Mouse (Mus musculus) heart, embryonic 12.5 days (tissue): ENCODE measurements around the gene Rnf8. TPM values are rescaled to one million over a fixed set of nuclear protein-coding genes. Genes with fewer than 3 reads are reported as not detected.

ENCODE experiments used
- ATAC-seq: fragments of 200-750 bp; cut with Nextera tagmentation; 2 replicates; pipeline ENCODE4 v1.8.0; 2017; ENCODE audit warnings: moderate TSS enrichment, moderate library complexity; ENCODE audit not compliant: insufficient number of reproducible peaks, low FRiP score
- H3K27ac ChIP-seq: fragments of 300-500 bp; sonication (generic); 2 replicates; pipeline ENCODE4 v1.5.1; 2016; ENCODE audit warnings: mild to moderate bottlenecking, moderate library complexity; ENCODE audit not compliant: poor library complexity, severe bottlenecking
- H3K27me3 ChIP-seq: fragments of 300-500 bp; sonication (generic); replicated peaks from 2 replicates; pipeline ENCODE4 v1.6.1; 2016; ENCODE audit warnings: mild to moderate bottlenecking, moderate library complexity
- H3K36me3 ChIP-seq: fragments of 300-500 bp; sonication (generic); 2 replicates; pipeline ENCODE4 v1.6.1; 2016; ENCODE audit warnings: mild to moderate bottlenecking, moderate library complexity
- H3K4me1 ChIP-seq: fragments of 300-500 bp; sonication (generic); replicated peaks from 2 replicates; pipeline ENCODE4 v1.6.1; 2016; ENCODE audit warnings: mild to moderate bottlenecking
- H3K4me2 ChIP-seq: fragments of 300-500 bp; sonication (generic); 2 replicates; pipeline ENCODE4 v1.6.1; 2016; ENCODE audit warnings: mild to moderate bottlenecking, moderate library complexity
- H3K4me3 ChIP-seq: fragments of 300-500 bp; sonication (generic); 2 replicates; pipeline ENCODE4 v1.5.1; 2016; ENCODE audit warnings: mild to moderate bottlenecking
- H3K9ac ChIP-seq: fragments of 300-500 bp; sonication (generic); 2 replicates; pipeline ENCODE4 v1.6.1; 2016; ENCODE audit warnings: mild to moderate bottlenecking, moderate library complexity
- H3K9me3 ChIP-seq: fragments of 300-500 bp; sonication (generic); replicated peaks from 2 replicates; pipeline ENCODE4 v1.6.1; 2016; ENCODE audit warnings: mild to moderate bottlenecking, moderate library complexity
- WGBS: fragments of 180-500 bp; shearing (Covaris S2); methylation state at CpG from one replicate; pipeline ENCODE4 v1.1.7; 2016; 5-methylcytosine and 5-hydroxymethylcytosine counted together
- polyA plus RNA-seq: library from polyadenylated mRNA; unstranded; fragments of >200 nt; fragmentation: Nextera tagmentation; extraction: Ambion mirVana; gene quantifications from 2 replicates; pipeline ENCODE4 v1.2.1, GENCODE M21; 2016

Gene Rnf8
- polyA plus RNA-seq, 1 experiment from 2014 or later = 52.2 TPM

GRCm38 (mm10) chr17:29660076-29660761, 45.6 kb downstream of the Rnf8 start, which contains the start of gene Cmtr1:
Gene Cmtr1 (plus strand): TSS chr17:29660595.
- H3K36me3 ChIP-seq = peaks cover 22% of the 10 kb centered on the region
- H3K4me1 ChIP-seq = peaks cover 16% of the 10 kb centered on the region; the same call in 1 of the 2 replicates
- peak within 1 kb of the TSS; percentile 79 for H3K4me2 ChIP-seq
- WGBS = 1% methylated on average over 41 of the region's 41 CpGs
- ATAC-seq = peak; percentile 97
- peak within 1 kb of the TSS; percentile 94 for H3K27ac ChIP-seq
- H3K9ac ChIP-seq = peak within 1 kb of the TSS; percentile 96
- no peaks in the 10 kb centered on the region for H3K9me3 ChIP-seq
- peak within 1 kb of the TSS; percentile 87 for H3K4me3 ChIP-seq
- no peaks in the 10 kb centered on the region for H3K27me3 ChIP-seq

GRCm38 (mm10) chr17:29660762-29661391, 46.3 kb downstream of the Rnf8 start:
- peak overlapping the region; percentile 94 for H3K27ac ChIP-seq
- H3K36me3 ChIP-seq = peaks cover 27% of the 10 kb centered on the region
- peak; percentile 63 for ATAC-seq
- under 1% methylated on average over 40 of the region's 41 CpGs for WGBS
- peak overlapping the region; percentile 96 for H3K9ac ChIP-seq
- peak overlapping the region; percentile 87 for H3K4me3 ChIP-seq
- H3K27me3 ChIP-seq = no peaks in the 10 kb centered on the region
- H3K4me2 ChIP-seq = peak overlapping the region; percentile 79
- H3K9me3 ChIP-seq = no peaks in the 10 kb centered on the region
- H3K4me1 ChIP-seq = peaks cover 16% of the 10 kb centered on the region; the same call in 1 of the 2 replicates

- WGBS = 93% methylated on average over 6 of the region's 6 CpGs
These were observed 47.6 kb downstream of the Rnf8 start for GRCm38 (mm10) chr17:29662145-29662544.

GRCm38 (mm10) chr17:29668051-29668986, 53.7 kb downstream of the Rnf8 start:
- H3K36me3 ChIP-seq = peaks cover 68% of the 10 kb centered on the region

More at GRCm38 (mm10) chr17:29662145-29662544, 47.6 kb downstream of the Rnf8 start:
- Histone ChIP-seq H3K4me1 (peaks cover 16% of the 10 kb centered on the region; the same call in 1 of the 2 replicates), H3K4me3 (no peak overlapping the region), H3K27ac (no peak overlapping the region), H3K9me3 (no peaks in the 10 kb centered on the region), H3K9ac (no peak overlapping the region), H3K4me2 (no peak overlapping the region), H3K27me3 (no peaks in the 10 kb centered on the region), H3K36me3 (peaks cover 38% of the 10 kb centered on the region)
- no peak for ATAC-seq

GRCm38 (mm10) chr17:29669030-29669429, 54.4 kb downstream of the Rnf8 start:
- H3K36me3 ChIP-seq = peaks cover 66% of the 10 kb centered on the region

More at GRCm38 (mm10) chr17:29668051-29668986, 53.7 kb downstream of the Rnf8 start:
- Histone ChIP-seq H3K27me3 (no peaks in the 10 kb centered on the region), H3K4me2 (no peak overlapping the region), H3K9ac (no peak overlapping the region; the same call in 1 of the 2 replicates), H3K9me3 (no peaks in the 10 kb centered on the region), H3K27ac (no peak overlapping the region), H3K4me1 (peaks cover 9% of the 10 kb centered on the region), H3K4me3 (no peak overlapping the region)
- 80% methylated on average over 10 of the region's 10 CpGs for WGBS
- no peak for ATAC-seq

GRCm38 (mm10) chr17:29669936-29670335, 55.3 kb downstream of the Rnf8 start:
- peaks cover 9% of the 10 kb centered on the region for H3K4me1 ChIP-seq
- H3K4me3 ChIP-seq = no peak overlapping the region
- H3K4me2 ChIP-seq = no peak overlapping the region
- ATAC-seq = peak; percentile 72; the same call in 1 of the 2 replicates
- no peaks in the 10 kb centered on the region for H3K27me3 ChIP-seq
- H3K9ac ChIP-seq = no peak overlapping the region
- peaks cover 67% of the 10 kb centered on the region for H3K36me3 ChIP-seq
- no peaks in the 10 kb centered on the region for H3K9me3 ChIP-seq
- H3K27ac ChIP-seq = no peak overlapping the region

More at GRCm38 (mm10) chr17:29669030-29669429, 54.4 kb downstream of the Rnf8 start:
- H3K9ac ChIP-seq = no peak overlapping the region
- ATAC-seq = no peak
- 87% methylated on average over 4 of the region's 4 CpGs for WGBS
- no peaks in the 10 kb centered on the region for H3K27me3 ChIP-seq
- no peaks in the 10 kb centered on the region for H3K9me3 ChIP-seq
- H3K27ac ChIP-seq = no peak overlapping the region
- peaks cover 9% of the 10 kb centered on the region for H3K4me1 ChIP-seq
- H3K4me3 ChIP-seq = no peak overlapping the region
- no peak overlapping the region for H3K4me2 ChIP-seq

- Histone ChIP-seq H3K27me3 (no peaks in the 10 kb centered on the region), H3K4me1 (peaks cover 9% of the 10 kb centered on the region), H3K4me3 (no peak overlapping the region), H3K9ac (no peak overlapping the region), H3K4me2 (no peak overlapping the region), H3K9me3 (no peaks in the 10 kb centered on the region), H3K27ac (no peak overlapping the region), H3K36me3 (peaks cover 70% of the 10 kb centered on the region)
- no peak for ATAC-seq
- WGBS = 93% methylated on average over 2 of the region's 2 CpGs
These were observed 56.4 kb downstream of the Rnf8 start for GRCm38 (mm10) chr17:29671021-29671420.

GRCm38 (mm10) chr17:29673325-29673724, 58.7 kb downstream of the Rnf8 start:
- no peak overlapping the region for H3K4me3 ChIP-seq
- peaks cover 6% of the 10 kb centered on the region for H3K4me1 ChIP-seq
- H3K4me2 ChIP-seq = no peak overlapping the region
- WGBS = 94% methylated on average over 4 of the region's 4 CpGs
- H3K9ac ChIP-seq = no peak overlapping the region
- peaks cover 74% of the 10 kb centered on the region for H3K36me3 ChIP-seq
- ATAC-seq = no peak
- no peaks in the 10 kb centered on the region for H3K27me3 ChIP-seq
- no peaks in the 10 kb centered on the region for H3K9me3 ChIP-seq
- no peak overlapping the region for H3K27ac ChIP-seq

GRCm38 (mm10) chr17:29678526-29678925, 63.9 kb downstream of the Rnf8 start:
- H3K9me3 ChIP-seq = no peaks in the 10 kb centered on the region
- 84% methylated on average over 8 of the region's 8 CpGs for WGBS
- H3K27me3 ChIP-seq = no peaks in the 10 kb centered on the region
- H3K36me3 ChIP-seq = peaks cover 93% of the 10 kb centered on the region
- H3K4me1 ChIP-seq = peaks cover 14% of the 10 kb centered on the region
- no peak overlapping the region for H3K4me3 ChIP-seq
- H3K27ac ChIP-seq = no peak overlapping the region
- no peak for ATAC-seq
- no peak overlapping the region for H3K4me2 ChIP-seq
- no peak overlapping the region for H3K9ac ChIP-seq

GRCm38 (mm10) chr17:29679038-29679767, 64.6 kb downstream of the Rnf8 start:
- H3K36me3 ChIP-seq = peaks cover 95% of the 10 kb centered on the region
- H3K27ac ChIP-seq = no peak overlapping the region
- no peaks in the 10 kb centered on the region for H3K9me3 ChIP-seq
- H3K9ac ChIP-seq = no peak overlapping the region
- ATAC-seq = no peak
- H3K27me3 ChIP-seq = no peaks in the 10 kb centered on the region
- H3K4me1 ChIP-seq = peaks cover 18% of the 10 kb centered on the region
- 78% methylated on average over 6 of the region's 6 CpGs for WGBS
- no peak overlapping the region for H3K4me3 ChIP-seq
- no peak overlapping the region for H3K4me2 ChIP-seq
